Mouse (Mus musculus): Measurements from ENCODE around the gene Gm3415. TPM values are rescaled to one million over a fixed set of nuclear protein-coding genes. Genes with fewer than 3 reads are reported as not detected.
"Not testable (repeated sequence)": the region's sequence is repeated elsewhere in the genome, so short reads cannot be mapped to it uniquely, and the experiment has no call there.

Gene Gm3415
- polyA plus RNA-seq, 1 experiment, result not detected

GRCm38 (mm10) chr5:146599216-146599615 is 43.3 kb downstream of the Gm3415 start:
- DNase-seq (ENCODE audit: low read depth), result not testable (repeated sequence)

DNA sequence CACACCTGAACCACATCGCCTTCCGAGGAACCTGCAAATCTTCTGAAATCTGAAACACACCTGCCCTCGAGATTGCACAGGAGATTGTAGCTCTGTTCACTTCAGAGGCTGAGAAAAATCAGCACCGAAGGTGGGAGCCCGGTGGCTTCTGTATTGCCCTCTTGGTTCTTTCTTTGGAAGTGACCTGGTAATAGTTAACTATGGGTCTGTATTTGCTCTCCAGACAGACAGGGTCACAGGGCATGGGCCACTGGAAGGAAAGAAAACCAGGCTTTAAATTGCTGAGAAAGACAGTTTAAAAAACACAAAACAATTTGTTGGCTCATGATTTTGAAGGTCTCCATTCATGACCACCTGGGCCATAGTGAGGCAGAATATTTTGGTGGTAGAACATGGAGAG is 44.0 kb downstream of the Gm3415 start:
- no peak for DNase-seq (ENCODE audit: low read depth)

DNA sequence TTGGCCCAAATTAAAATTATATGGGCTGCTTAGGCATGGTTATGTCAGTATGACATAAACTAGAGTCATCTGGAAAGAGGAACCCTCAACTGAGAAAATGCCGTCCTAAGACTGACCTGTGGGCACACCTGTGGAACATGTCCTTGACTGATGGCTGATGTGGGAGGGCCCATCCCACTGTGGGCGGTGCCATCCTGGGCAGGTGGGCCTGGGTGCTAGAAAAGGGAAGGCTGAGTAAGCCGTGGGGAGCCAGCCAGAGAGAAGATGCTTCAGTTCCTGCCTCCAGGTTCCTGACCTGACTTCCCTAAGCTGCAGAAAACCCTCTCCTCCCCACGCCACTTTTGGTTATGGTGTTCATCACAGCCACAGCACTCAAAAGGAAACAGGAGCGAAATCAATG is 50.3 kb downstream of the Gm3415 start:
- DNase-seq (ENCODE audit: low read depth), result no peak

DNA sequence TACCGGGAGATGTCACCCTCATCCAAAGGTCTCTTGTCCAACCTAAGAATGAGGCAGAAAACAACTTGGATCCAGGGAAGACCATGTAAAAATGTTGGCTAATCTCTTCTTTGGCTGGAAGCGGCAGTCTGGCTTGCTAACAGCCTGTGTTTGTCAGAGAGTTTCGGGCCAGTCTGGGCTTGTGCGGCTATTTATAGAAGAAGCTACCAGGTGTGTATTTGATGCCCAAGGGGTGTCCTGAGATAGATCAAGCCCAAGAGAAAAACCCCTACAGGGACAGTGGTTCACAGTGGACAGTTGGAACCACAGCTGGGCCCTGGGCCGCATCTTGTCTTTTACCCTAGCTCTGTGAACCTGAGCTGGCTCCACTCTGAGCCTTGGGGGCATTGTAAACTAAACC is 51.0 kb downstream of the Gm3415 start:
- DNase-seq (ENCODE audit: low read depth), result no peak

GRCm38 (mm10) chr5:146607816-146608215 is 51.9 kb downstream of the Gm3415 start:
- no peak for DNase-seq (ENCODE audit: low read depth)

Other genes with a start within 250 kb of the Gm3415 start
- 3.0 and 3.1 TPM in 2 replicates for gene Wasf3, start 171.2 kb upstream of the Gm3415 start, polyA plus RNA-seq (2012; rRNA removed)
- gene Gm6408, start 74.2 kb upstream of the Gm3415 start, polyA plus RNA-seq (2012; rRNA removed), result not detected in 2 replicates
- not detected in 2 replicates for gene Gm6370, start 64.8 kb upstream of the Gm3415 start, polyA plus RNA-seq (2012; rRNA removed)
- 0.12 TPM in 1 of 2 replicates, not detected in the other for gene 4930449I24Rik, start 53.7 kb upstream of the Gm3415 start, polyA plus RNA-seq (2012; rRNA removed)
- gene Gm3402, start 42.0 kb upstream of the Gm3415 start, polyA plus RNA-seq (2012; rRNA removed), result not detected in 2 replicates
- not detected in 2 replicates for gene Gm3404, start 30.3 kb upstream of the Gm3415 start, polyA plus RNA-seq (2012; rRNA removed)
- gene Gm3409, start 18.5 kb upstream of the Gm3415 start, polyA plus RNA-seq (2012; rRNA removed), result not detected in 2 replicates
- gene Gpr12, start 29.1 kb downstream of the Gm3415 start, polyA plus RNA-seq (2012; rRNA removed), result not detected in 2 replicates
- 17.7 and 20.0 TPM in 2 replicates for gene Usp12, start 238.9 kb downstream of the Gm3415 start, polyA plus RNA-seq (2012; rRNA removed)